Mouse (Mus musculus): Measurements from ENCODE around the gene Tmem253. TPM values are rescaled to one million over a fixed set of nuclear protein-coding genes. Genes with fewer than 3 reads are reported as not detected.

Tmem253 gene
- 1 to 10 TPM in 3 of 26 experiments, under 1 TPM in 2, not detected in 21; 0.71 to 3.6 (median 1.2) TPM for total RNA-seq (2018; cell fraction: chromatin; rRNA removed)
- total RNA-seq (2018; cell fraction: cytosol; rRNA removed) = under 1 TPM in 14 of 26 experiments, not detected in 12; 0.10 to 0.71 (median 0.45) TPM
- 1 to 10 TPM in 3 of 26 experiments, under 1 TPM in 3, not detected in 20; 0.48 to 1.5 (median 0.95) TPM for total RNA-seq (2018; cell fraction: nucleus; rRNA removed)
- polyA plus RNA-seq (2018) = 0.16 to 0.21 TPM in 2 of 3 replicates, not detected in the other

DNA sequence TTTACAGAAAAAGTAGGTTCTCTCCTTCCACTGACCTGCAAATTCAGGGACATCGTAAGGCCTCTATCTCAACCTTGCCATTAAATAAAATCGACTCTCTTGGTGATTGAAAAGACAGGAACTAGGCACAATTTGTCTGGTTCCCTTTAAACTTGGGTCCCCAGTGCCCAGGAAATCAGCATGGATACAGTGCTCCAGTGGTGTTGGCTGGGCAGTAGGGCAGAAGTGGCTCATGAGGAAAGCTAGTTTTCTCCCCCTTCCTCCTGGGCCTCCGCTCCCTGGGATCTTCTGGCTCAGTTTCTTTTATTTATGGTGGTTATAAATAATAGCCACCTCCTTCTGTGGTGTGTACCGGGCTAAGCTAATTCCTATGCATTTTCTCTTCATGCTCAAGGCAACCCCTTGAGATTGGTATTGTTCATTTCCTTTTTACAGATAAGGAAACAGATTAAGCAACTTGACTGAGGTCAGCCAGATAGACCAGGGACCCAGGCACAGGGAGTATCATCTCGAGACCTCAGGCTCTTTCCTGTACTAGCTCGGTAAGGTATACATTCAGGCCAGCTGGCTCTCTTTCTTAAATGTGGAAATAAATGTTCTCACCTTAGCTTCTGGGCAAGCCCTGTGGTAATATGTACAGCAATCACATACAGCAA is at the start of gene Tmem253:
Gene Tmem253, plus strand, starts transcription at position 214 of the 656 bp plus-strand sequence.
- WGBS (ENCODE audit: missing documents) = 21% methylated on average over 6 of the region's 6 CpGs
- peak within 1 kb of the TSS; percentile 58 for H3K27ac ChIP-seq
- H3K79me2 ChIP-seq (ENCODE audit: inconsistent target) = peaks cover 9% of the 10 kb centered on the region; the same call in 1 of the 2 replicates
- no peaks in the 10 kb centered on the region for H3K36me3 ChIP-seq (ENCODE audit: inconsistent target)
- H3K4me3 ChIP-seq (ENCODE audit: inconsistent target) = peak within 1 kb of the TSS; percentile 65

GRCm38 (mm10) chr14:51967400-51967799 is 48.1 kb upstream of the Tmem253 start:
- H3K79me2 ChIP-seq (ENCODE audit: inconsistent target) = no peaks in the 10 kb centered on the region
- 97% methylated on average over 3 of the region's 3 CpGs for WGBS (ENCODE audit: missing documents)
- no peak overlapping the region for H3K27ac ChIP-seq
- H3K36me3 ChIP-seq (ENCODE audit: inconsistent target) = no peaks in the 10 kb centered on the region
- H3K4me3 ChIP-seq (ENCODE audit: inconsistent target) = no peak overlapping the region

DNA sequence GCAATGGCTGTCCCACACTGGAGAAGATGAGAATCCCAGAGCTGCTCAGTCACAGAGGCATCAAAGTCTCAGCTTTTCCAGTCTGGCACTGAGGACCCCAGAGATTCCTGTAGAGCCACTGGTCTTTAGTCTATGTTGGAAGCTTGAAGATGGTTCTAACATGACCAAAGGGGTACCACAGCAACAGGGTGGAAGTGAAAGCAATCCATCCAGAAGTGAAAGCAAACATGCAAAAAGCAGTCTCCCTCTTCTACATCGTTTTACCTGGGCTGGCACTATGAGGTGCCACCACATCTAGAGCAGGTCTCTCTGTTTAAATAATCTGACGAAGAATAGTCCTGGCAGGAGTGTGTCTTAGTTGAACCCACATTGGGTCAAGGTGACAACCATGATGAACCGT is 36.2 kb upstream of the Tmem253 start:
- WGBS (ENCODE audit: missing documents) = 58% methylated on average over 3 of the region's 3 CpGs
- H3K4me3 ChIP-seq (ENCODE audit: inconsistent target) = no peak overlapping the region
- H3K27ac ChIP-seq = no peak overlapping the region
- no peaks in the 10 kb centered on the region for H3K79me2 ChIP-seq (ENCODE audit: inconsistent target)
- H3K36me3 ChIP-seq (ENCODE audit: inconsistent target) = no peaks in the 10 kb centered on the region

GRCm38 (mm10) chr14:51983251-51983650 is 32.2 kb upstream of the Tmem253 start:
- H3K27ac ChIP-seq = no peak overlapping the region
- 81% methylated on average over 4 of the region's 4 CpGs for WGBS (ENCODE audit: missing documents)
- no peaks in the 10 kb centered on the region for H3K36me3 ChIP-seq (ENCODE audit: inconsistent target)
- H3K4me3 ChIP-seq (ENCODE audit: inconsistent target) = no peak overlapping the region
- no peaks in the 10 kb centered on the region for H3K79me2 ChIP-seq (ENCODE audit: inconsistent target)

DNA sequence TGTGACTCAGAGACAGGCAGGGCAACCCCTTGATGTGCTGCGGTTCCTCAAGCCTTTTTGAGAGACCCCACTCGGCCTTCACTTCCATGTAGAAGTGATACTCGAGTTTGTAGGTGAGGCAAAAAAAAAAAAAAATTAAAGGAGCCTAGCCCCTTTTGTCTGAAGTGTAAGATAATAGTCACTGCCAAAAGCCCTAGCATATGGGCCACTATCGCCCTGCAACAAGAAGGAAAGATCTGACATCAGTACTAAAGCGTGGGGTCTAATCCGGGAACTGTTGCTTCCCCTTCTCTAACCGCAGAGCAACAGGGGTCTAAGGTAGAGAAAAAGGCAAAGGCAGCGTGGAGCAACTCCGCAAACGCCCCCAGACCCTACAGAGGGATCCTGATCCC is 31.6 kb upstream of the Tmem253 start:
- H3K27ac ChIP-seq = no peak overlapping the region
- no peaks in the 10 kb centered on the region for H3K79me2 ChIP-seq (ENCODE audit: inconsistent target)
- WGBS (ENCODE audit: missing documents) = 18% methylated on average over 10 of the region's 10 CpGs
- H3K4me3 ChIP-seq (ENCODE audit: inconsistent target) = no peak overlapping the region
- no peaks in the 10 kb centered on the region for H3K36me3 ChIP-seq (ENCODE audit: inconsistent target)

DNA sequence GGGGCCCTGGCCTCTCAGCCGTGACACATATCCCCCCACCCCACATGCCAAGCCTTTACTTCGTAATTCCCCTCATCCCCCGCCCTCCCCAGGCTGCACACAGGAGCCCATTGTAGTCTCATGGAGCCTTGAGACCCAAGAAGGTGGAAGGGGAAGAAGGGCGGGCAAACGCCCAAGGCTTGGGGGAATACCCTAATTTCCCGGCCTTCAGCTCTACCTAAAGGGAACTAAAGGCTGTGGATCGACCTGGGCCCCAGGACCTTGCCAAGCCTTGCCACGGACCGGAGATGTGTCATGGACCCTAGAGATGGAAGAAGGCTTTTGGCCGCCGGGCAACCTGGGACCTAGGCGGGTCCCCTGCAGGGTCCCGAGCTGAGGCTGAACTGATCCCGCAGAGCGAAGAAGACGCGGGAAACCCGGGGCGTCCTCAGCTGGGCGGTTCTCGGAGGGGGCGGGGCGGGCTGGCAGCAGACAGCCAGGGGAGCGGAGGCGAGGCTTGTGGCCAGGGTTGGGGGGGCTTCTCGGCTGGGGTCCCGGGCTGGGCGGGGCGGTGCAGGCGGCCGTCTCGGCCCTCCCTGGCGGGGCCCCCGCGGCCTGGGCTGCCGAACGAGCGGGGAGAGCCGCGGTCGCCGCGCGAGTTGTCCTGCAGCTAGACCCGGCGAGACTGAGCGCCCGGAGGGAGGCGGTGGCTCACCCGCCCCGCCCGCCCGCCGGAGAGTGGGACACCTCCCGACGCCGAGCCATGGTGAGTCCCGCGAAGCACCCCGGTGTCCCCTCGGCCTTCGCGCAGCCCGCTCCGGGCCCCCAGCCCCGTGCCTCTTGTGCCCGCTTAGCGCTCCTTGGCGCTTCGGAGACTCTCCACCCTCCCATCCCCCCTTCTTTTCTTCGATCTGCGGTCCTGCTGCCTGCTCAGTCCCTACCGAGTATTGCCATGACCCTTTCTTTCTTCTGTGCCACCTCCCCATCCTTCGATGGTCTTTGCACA is 30.9 kb upstream of the Tmem253 start, which contains the start of gene Arhgef40:
Gene Arhgef40, plus strand, starts transcription at position 473 of the 985 bp plus-strand sequence.
- H3K79me2 ChIP-seq (ENCODE audit: inconsistent target) = no peaks in the 10 kb centered on the region
- no peaks in the 10 kb centered on the region for H3K36me3 ChIP-seq (ENCODE audit: inconsistent target)
- H3K27ac ChIP-seq = no peak within 1 kb of the TSS
- H3K4me3 ChIP-seq (ENCODE audit: inconsistent target) = peak within 1 kb of the TSS; percentile 5; the same call in 1 of the 2 replicates
- 1% methylated on average over 72 of the region's 74 CpGs for WGBS (ENCODE audit: missing documents)

GRCm38 (mm10) chr14:51985301-51986152 is 29.9 kb upstream of the Tmem253 start:
- H3K27ac ChIP-seq = no peak overlapping the region
- peak overlapping the region; percentile 5; the same call in 1 of the 2 replicates for H3K4me3 ChIP-seq (ENCODE audit: inconsistent target)
- WGBS (ENCODE audit: missing documents) = 23% methylated on average over 27 of the region's 27 CpGs
- H3K79me2 ChIP-seq (ENCODE audit: inconsistent target) = no peaks in the 10 kb centered on the region
- H3K36me3 ChIP-seq (ENCODE audit: inconsistent target) = no peaks in the 10 kb centered on the region

DNA sequence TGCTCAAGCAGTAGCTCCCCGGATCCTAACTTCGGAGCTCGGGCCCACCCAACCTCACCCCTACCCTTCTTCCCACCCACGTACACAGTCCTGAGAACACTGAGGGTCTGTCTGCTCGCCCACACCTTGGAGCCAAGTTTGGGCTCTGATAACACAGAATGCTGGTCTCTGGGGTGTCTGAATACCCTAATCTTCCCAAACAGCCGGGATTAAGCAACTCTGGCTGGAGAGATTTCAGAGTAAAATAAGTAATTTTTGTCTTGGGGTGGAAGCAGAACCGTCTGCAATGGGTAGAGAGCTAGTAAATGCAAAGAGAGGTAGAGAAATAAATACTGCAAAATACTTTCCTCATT is 29.3 kb upstream of the Tmem253 start:
- Histone ChIP-seq H3K79me2 (ENCODE audit: inconsistent target) (no peaks in the 10 kb centered on the region), H3K36me3 (ENCODE audit: inconsistent target) (no peaks in the 10 kb centered on the region), H3K27ac (no peak overlapping the region), H3K4me3 (ENCODE audit: inconsistent target) (no peak overlapping the region)
- WGBS (ENCODE audit: missing documents) = 38% methylated on average over 7 of the region's 7 CpGs

- no peak overlapping the region for H3K4me3 ChIP-seq (ENCODE audit: inconsistent target)
- WGBS (ENCODE audit: missing documents) = 96% methylated on average over 6 of the region's 6 CpGs
- no peaks in the 10 kb centered on the region for H3K36me3 ChIP-seq (ENCODE audit: inconsistent target)
- no peak overlapping the region for H3K27ac ChIP-seq
- no peaks in the 10 kb centered on the region for H3K79me2 ChIP-seq (ENCODE audit: inconsistent target)
Observed at GRCm38 (mm10) chr14:51987177-51987576, 28.3 kb upstream of the Tmem253 start.

DNA sequence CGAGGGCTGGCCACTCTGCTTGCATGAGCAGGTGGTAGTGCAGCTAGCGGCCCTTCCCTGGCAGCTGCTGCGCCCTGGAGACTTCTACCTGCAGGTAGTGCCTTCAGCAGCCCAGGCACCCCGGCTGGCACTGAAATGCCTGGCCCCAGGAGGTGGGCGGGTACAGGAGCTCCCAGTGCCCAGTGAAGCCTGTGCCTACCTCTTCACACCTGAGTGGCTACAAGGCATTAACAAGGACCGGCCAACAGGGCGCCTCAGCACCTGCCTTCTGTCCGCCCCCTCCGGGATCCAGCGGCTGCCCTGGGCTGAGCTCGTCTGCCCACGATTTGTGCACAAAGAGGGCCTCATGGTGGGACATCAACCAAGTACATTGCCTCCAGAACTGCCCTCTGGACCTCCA is 26.7 kb upstream of the Tmem253 start:
- Histone ChIP-seq H3K36me3 (ENCODE audit: inconsistent target) (no peaks in the 10 kb centered on the region), H3K79me2 (ENCODE audit: inconsistent target) (no peaks in the 10 kb centered on the region), H3K4me3 (ENCODE audit: inconsistent target) (no peak overlapping the region), H3K27ac (no peak overlapping the region)
- WGBS (ENCODE audit: missing documents) = 93% methylated on average over 12 of the region's 12 CpGs

DNA sequence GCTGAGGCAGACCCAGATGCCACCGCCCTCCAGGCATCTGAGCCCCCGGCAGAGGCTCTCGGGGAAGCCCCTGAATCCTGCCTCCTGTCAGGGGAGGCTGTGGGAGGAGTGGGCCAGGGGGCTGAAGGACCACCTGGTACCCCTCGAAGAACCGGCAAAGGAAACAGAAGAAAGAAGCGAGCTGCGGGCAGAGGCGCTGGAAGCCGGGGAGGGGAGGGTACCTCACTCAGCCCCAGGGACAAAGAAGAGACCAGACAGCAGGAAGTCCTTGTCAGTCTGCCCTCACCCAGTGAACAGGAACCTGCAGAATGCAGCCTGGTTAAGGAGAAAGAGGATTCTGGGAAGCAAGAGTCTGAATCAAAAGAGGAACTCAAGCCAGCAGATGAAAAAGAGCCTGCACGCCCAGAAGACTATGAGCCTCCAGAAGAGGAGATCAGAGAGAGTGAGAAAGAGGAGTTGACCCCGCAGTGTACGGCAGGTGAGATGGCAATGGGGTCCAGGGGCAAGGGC is 25.9 kb upstream of the Tmem253 start:
- H3K4me3 ChIP-seq (ENCODE audit: inconsistent target) = no peak overlapping the region
- 41% methylated on average over 12 of the region's 12 CpGs for WGBS (ENCODE audit: missing documents)
- no peaks in the 10 kb centered on the region for H3K79me2 ChIP-seq (ENCODE audit: inconsistent target)
- no peak overlapping the region for H3K27ac ChIP-seq
- no peaks in the 10 kb centered on the region for H3K36me3 ChIP-seq (ENCODE audit: inconsistent target)

DNA sequence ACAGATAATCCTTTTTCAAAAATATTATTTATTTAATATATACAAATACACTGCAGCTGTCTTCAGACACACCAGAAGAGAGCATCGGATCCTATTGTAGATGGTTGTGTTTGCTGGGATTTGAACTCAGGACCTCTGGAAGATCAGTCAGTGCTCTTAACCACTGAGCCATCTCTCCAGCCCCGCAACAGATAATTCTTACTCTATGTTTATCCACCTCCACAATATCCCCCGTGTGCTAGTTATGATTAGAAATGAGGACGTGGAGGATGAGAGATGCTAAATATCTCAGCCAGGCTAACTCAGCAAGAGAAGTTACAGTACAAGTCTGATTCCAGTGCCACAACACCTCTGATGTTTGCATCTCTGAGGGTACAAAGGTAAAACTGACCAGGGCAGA is 21.0 kb upstream of the Tmem253 start:
- no peaks in the 10 kb centered on the region for H3K36me3 ChIP-seq (ENCODE audit: inconsistent target)
- 97% methylated on average over 4 of the region's 4 CpGs for WGBS (ENCODE audit: missing documents)

DNA sequence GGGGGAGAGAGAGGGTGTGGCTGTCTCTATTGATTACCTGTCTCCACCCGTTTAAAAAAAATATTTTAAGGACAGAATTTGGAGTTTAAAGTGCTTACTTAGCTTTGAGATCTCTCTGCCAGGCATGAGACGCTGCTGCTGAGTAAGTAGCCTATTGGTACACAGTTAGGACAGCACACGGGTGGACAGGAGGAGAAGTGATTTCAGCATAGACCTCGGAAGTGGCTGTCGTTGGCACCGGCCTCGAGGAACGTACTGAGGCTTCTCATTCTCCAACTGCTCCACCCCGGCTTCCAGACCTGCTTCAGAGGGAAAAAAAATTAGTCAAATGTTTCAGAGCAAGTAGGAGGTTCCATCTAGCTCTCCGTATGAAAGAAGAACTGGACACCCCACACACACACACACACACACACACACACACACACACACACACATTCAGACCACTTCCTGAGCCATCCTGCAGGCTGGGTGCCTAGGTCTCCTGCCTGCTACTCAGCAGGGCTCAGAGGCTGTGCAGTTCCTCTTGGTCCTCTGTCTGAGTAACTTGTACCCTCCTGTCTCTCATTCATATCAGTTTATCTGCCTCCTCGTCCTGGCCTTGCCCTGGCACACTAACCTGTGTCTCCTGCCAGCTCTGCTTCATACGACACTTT is 20.1 kb upstream of the Tmem253 start:
- Histone ChIP-seq H3K27ac (no peak overlapping the region), H3K79me2 (ENCODE audit: inconsistent target) (no peaks in the 10 kb centered on the region), H3K36me3 (ENCODE audit: inconsistent target) (no peaks in the 10 kb centered on the region), H3K4me3 (ENCODE audit: inconsistent target) (no peak overlapping the region)
- 26% methylated on average over 12 of the region's 12 CpGs for WGBS (ENCODE audit: missing documents)

More for the DNA sequence above, 21.0 kb upstream of the Tmem253 start:
- H3K79me2 ChIP-seq (ENCODE audit: inconsistent target) = no peaks in the 10 kb centered on the region
- no peak overlapping the region for H3K4me3 ChIP-seq (ENCODE audit: inconsistent target)
- H3K27ac ChIP-seq = no peak overlapping the region

Data from macrophage (primary cell).